23 mouse cellular contexts compared by ENCODE assay signal in the genomic region with DNA sequence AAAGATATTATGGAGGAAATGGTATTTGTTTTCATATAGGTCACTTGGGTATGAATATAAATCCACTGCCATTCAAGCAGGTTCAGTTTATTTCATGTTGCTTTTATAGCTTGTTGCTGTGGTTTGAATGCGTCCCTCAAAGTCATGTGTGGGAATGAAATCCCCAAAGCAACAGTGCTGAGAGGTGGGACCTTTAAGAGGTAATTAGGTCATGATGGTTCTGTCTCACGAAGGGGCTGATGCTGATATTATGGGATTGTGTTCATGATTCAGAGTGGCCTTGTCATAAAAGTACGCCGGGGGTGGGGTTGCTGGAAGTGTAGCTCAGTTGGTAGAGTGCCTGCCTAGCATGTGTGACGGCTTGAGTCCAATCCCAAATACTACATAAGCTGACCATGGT. TPM values are rescaled to one million over a fixed set of nuclear protein-coding genes. Genes with fewer than 3 reads are reported as not detected.
DNase-seq lines count a peak whose midpoint lies in the region; ATAC-seq and TF ChIP-seq lines count a peak whose summit lies in the region.
"Had no signal": no experiment of that assay in that cellular context is flagged by ENCODE, and none has a peak within 500 bp of the region (broad histone marks: within the 10 kb centered on the region; RNA-seq: fewer than 3 reads in every experiment).

No protein-coding gene starts in this region.

- H3K36me3 ChIP-seq in limb, embryonic 12.5 days, result no peaks in the 10 kb centered on the region
- H3K36me3 ChIP-seq in limb, embryonic 10.5 days, result no peaks in the 10 kb centered on the region
- no peaks in the 10 kb centered on the region for H3K36me3 ChIP-seq in limb, embryonic 14.5 days (ENCODE audit: control insufficient read depth, insufficient read depth, low read length)
- no peaks in the 10 kb centered on the region for H3K36me3 ChIP-seq in forebrain, embryonic 11.5 days (ENCODE audit: control insufficient read depth, insufficient read depth, low read length)
- H3K36me3 ChIP-seq: forebrain, embryonic 10.5 days; heart, embryonic 13.5 days had no signal

- 0 out of 2 replicates have a peak, but pooled peaks cover 6% of the 10 kb centered on the region for H3K9me3 ChIP-seq in limb, embryonic 12.5 days
- H3K9me3 ChIP-seq in limb, embryonic 10.5 days (replicated peaks), result no peaks in the 10 kb centered on the region
- no peaks in the 10 kb centered on the region for H3K9me3 ChIP-seq in limb, embryonic 14.5 days (ENCODE audit: control insufficient read depth, low read length)
- H3K9me3 ChIP-seq in forebrain, embryonic 11.5 days (ENCODE audit: control insufficient read depth, low read length), result no peaks in the 10 kb centered on the region
- H3K9me3 ChIP-seq: forebrain, embryonic 10.5 days had no signal

- 40% methylated on average over 5 of the region's 5 CpGs for WGBS in limb, embryonic 12.5 days
- 88% methylated on average over 5 of the region's 5 CpGs for WGBS in limb, embryonic 10.5 days
- 22% methylated on average over 5 of the region's 5 CpGs for WGBS in limb, embryonic 14.5 days
- 91% methylated on average over 5 of the region's 5 CpGs for WGBS in forebrain, embryonic 11.5 days

- 0 out of 2 replicates have a peak, but pooled peaks cover 3% of the 10 kb centered on the region for H3K4me1 ChIP-seq in limb, embryonic 12.5 days (replicated peaks)
- H3K4me1 ChIP-seq in limb, embryonic 10.5 days, result peaks cover 7% of the 10 kb centered on the region
- H3K4me1 ChIP-seq in limb, embryonic 14.5 days (ENCODE audit: control insufficient read depth, insufficient read depth, low read length), result no peaks in the 10 kb centered on the region
- no peaks in the 10 kb centered on the region for H3K4me1 ChIP-seq in forebrain, embryonic 11.5 days (replicated peaks; ENCODE audit: control insufficient read depth, insufficient read depth, low read length)

- TF ChIP-seq POLR2A in limb, embryonic 14.5 days (IDR thresholded peaks at IDR 0.05; ENCODE audit: borderline replicate concordance, extremely low read depth, insufficient read depth, insufficient read length), result no peak

- H3K27ac ChIP-seq in limb, embryonic 12.5 days, result no peak overlapping the region
- no peak overlapping the region for H3K27ac ChIP-seq in limb, embryonic 10.5 days
- no peak overlapping the region for H3K27ac ChIP-seq in limb, embryonic 14.5 days (replicated peaks; ENCODE audit: low read depth, low read length)
- H3K27ac ChIP-seq in forebrain, embryonic 11.5 days (ENCODE audit: low read depth, low read length), result no peak overlapping the region
- H3K27ac ChIP-seq: forebrain, embryonic 10.5 days; gastrocnemius, adult 2 months; heart, embryonic 13.5 days; hindbrain, embryonic 14.5 days; hindbrain, postnatal 0 days had no signal

- ATAC-seq in limb, embryonic 12.5 days (ENCODE audit: insufficient number of reproducible peaks, insufficient read depth, low FRiP score, low TSS enrichment, low read depth), result peak; percentile 56; the same call in 1 of the 2 replicates
- ATAC-seq in limb, embryonic 14.5 days (ENCODE audit: low FRiP score, low read depth), result 0 out of 2 replicates have a peak, but pooled peaks have one; percentile 16
- ATAC-seq in forebrain, embryonic 11.5 days (replicated peaks; ENCODE audit: low FRiP score), result no peak
- ATAC-seq: CD4-positive, CD25-positive, alpha-beta regulatory T cell, adult 4 months; forebrain, embryonic 14.5 days; forebrain, postnatal 0 days; hindbrain, postnatal 0 days; inflammation-experienced regulatory T-cells, adult 6 months; intestine, embryonic 16.5 days had no signal

- H3K4me2 ChIP-seq in limb, embryonic 12.5 days, result no peak overlapping the region
- H3K4me2 ChIP-seq in limb, embryonic 14.5 days (replicated peaks; ENCODE audit: low read depth, low read length, severe bottlenecking), result no peak overlapping the region
- H3K4me2 ChIP-seq in forebrain, embryonic 11.5 days (ENCODE audit: low read depth, low read length, severe bottlenecking), result no peak overlapping the region
- H3K4me2 ChIP-seq: heart, embryonic 13.5 days; hindbrain, embryonic 14.5 days had no signal

- H3K4me3 ChIP-seq in limb, embryonic 12.5 days (replicated peaks), result no peak overlapping the region
- H3K4me3 ChIP-seq in limb, embryonic 10.5 days, result no peak overlapping the region
- no peak overlapping the region for H3K4me3 ChIP-seq in limb, embryonic 14.5 days (replicated peaks; ENCODE audit: low read length)
- no peak overlapping the region for H3K4me3 ChIP-seq in forebrain, embryonic 11.5 days (ENCODE audit: low read depth, low read length)
- H3K4me3 ChIP-seq: forebrain, embryonic 10.5 days; gastrocnemius, adult 2 months; heart, embryonic 13.5 days had no signal

- peak; percentile 33 for DNase-seq in adrenal gland, postnatal 14 days
- no peak for DNase-seq in adrenal gland, adult 18-20 months (ENCODE audit: low spot score in 2 of 2)
- no peak for DNase-seq in limb, embryonic 10.5 days (ENCODE audit: low spot score)
- DNase-seq in limb, embryonic 14.5 days (ENCODE audit: low spot score), result no peak
- DNase-seq in forebrain, embryonic 11.5 days (ENCODE audit: low spot score), result no peak
- DNase-seq: cerebellum, adult 18-20 months; cerebellum, adult 9-10 months; cerebellum, postnatal 14 days; forebrain, postnatal 0 days; gastrocnemius, adult 2 months; gastrocnemius, postnatal 14 days; heart, adult 11 months; heart, postnatal 14 days; heart, postnatal 4 days had no signal

- no peak overlapping the region for H3K9ac ChIP-seq in limb, embryonic 12.5 days (replicated peaks)
- H3K9ac ChIP-seq in limb, embryonic 14.5 days (ENCODE audit: low read depth, low read length, severe bottlenecking), result no peak overlapping the region
- no peak overlapping the region for H3K9ac ChIP-seq in forebrain, embryonic 11.5 days (ENCODE audit: low read length)
- H3K9ac ChIP-seq: forebrain, postnatal 0 days; heart, embryonic 13.5 days; hindbrain, embryonic 14.5 days had no signal

- peaks cover 24% of the 10 kb centered on the region for H3K27me3 ChIP-seq in limb, embryonic 12.5 days
- no peaks in the 10 kb centered on the region for H3K27me3 ChIP-seq in limb, embryonic 10.5 days (ENCODE audit: low read depth, poor library complexity, severe bottlenecking)
- H3K27me3 ChIP-seq in limb, embryonic 14.5 days (ENCODE audit: control insufficient read depth, insufficient read depth, low read length), result no peaks in the 10 kb centered on the region
- H3K27me3 ChIP-seq in forebrain, embryonic 11.5 days (ENCODE audit: control insufficient read depth, insufficient read depth, low read length), result no peaks in the 10 kb centered on the region
- H3K27me3 ChIP-seq: heart, embryonic 13.5 days had no signal

RNA-seq across cellular contexts. Expression of a gene that starts 6.7 kb away (rescaled TPM):
- 104 and 111 TPM in 2 replicates for total RNA-seq in adrenal gland, postnatal 14 days (2021)
- 100 to 1,000 TPM in 1 of 2 experiments, 10 to 100 TPM in 1; 82.6 to 144 TPM for total RNA-seq in adrenal gland, adult 18-20 months (2021)
- polyA plus RNA-seq in limb, embryonic 12.5 days (2016; fragmentation: Nextera tagmentation; extraction: Ambion mirVana), result 16.8 and 17.5 TPM in 2 replicates
- 25.1 and 26.7 TPM in 2 replicates for polyA plus RNA-seq in limb, embryonic 10.5 days (2016; fragmentation: Nextera tagmentation; extraction: Ambion mirVana)
- polyA plus RNA-seq in limb, embryonic 14.5 days (2012; rRNA removed), result 9.1 and 13.3 TPM in 2 replicates
- 16.8 and 20.4 TPM in 2 replicates for polyA plus RNA-seq in limb, embryonic 14.5 days (2014; fragmentation: Nextera tagmentation; extraction: Ambion mirVana)
- 34.3 and 35.3 TPM in 2 replicates for polyA plus RNA-seq in forebrain, embryonic 11.5 days (2014; fragmentation: Nextera tagmentation; extraction: Ambion mirVana)
